Mouse (Mus musculus): ENCODE measurements at regions not wholly inside any gene's neighbourhood (a gene's known extent, or its start where the extent isn't known, plus 50 kb on each side); places are given as distances from the start of the nearest gene placed in this dataset.

GRCm38 (mm10) chr5:126671156-126671555 is 570.5 kb upstream of the Tmem132c start:
- no peak overlapping the region for H3K4me3 ChIP-seq (replicated peaks)
- no peaks in the 10 kb centered on the region for H3K4me1 ChIP-seq (ENCODE audit: control insufficient read depth)
- TF ChIP-seq TAL1 (IDR thresholded peaks at IDR 0.05; ENCODE audit: low read length) = no peak
- TF ChIP-seq GATA1 (IDR thresholded peaks at IDR 0.05; ENCODE audit: low read length) = no peak
- H3K36me3 ChIP-seq (ENCODE audit: control insufficient read depth) = no peaks in the 10 kb centered on the region
- H3K27me3 ChIP-seq (ENCODE audit: control insufficient read depth) = no peaks in the 10 kb centered on the region
- H3K9me3 ChIP-seq (ENCODE audit: control insufficient read depth, low read length) = peaks cover 14% of the 10 kb centered on the region

GRCm38 (mm10) chr5:126680262-126680661 is 561.3 kb upstream of the Tmem132c start:
- Histone ChIP-seq H3K9me3 (ENCODE audit: control insufficient read depth, low read length) (peaks cover 22% of the 10 kb centered on the region), H3K27me3 (ENCODE audit: control insufficient read depth) (no peaks in the 10 kb centered on the region), H3K36me3 (ENCODE audit: control insufficient read depth) (no peaks in the 10 kb centered on the region), H3K4me3 (replicated peaks) (no peak overlapping the region), H3K4me1 (ENCODE audit: control insufficient read depth) (no peaks in the 10 kb centered on the region)
- TF ChIP-seq TAL1 (IDR thresholded peaks at IDR 0.05; ENCODE audit: low read length) (no peak), GATA1 (IDR thresholded peaks at IDR 0.05; ENCODE audit: low read length) (no peak)

GRCm38 (mm10) chr5:126699314-126699713 is 542.3 kb upstream of the Tmem132c start:
- Histone ChIP-seq H3K4me3 (replicated peaks) (no peak overlapping the region), H3K27me3 (ENCODE audit: control insufficient read depth) (no peaks in the 10 kb centered on the region), H3K9me3 (ENCODE audit: control insufficient read depth, low read length) (peaks cover 53% of the 10 kb centered on the region), H3K36me3 (ENCODE audit: control insufficient read depth) (no peaks in the 10 kb centered on the region), H3K4me1 (ENCODE audit: control insufficient read depth) (no peaks in the 10 kb centered on the region)
- TF ChIP-seq GATA1 (IDR thresholded peaks at IDR 0.05; ENCODE audit: low read length) = no peak
- no peak for TF ChIP-seq TAL1 (IDR thresholded peaks at IDR 0.05; ENCODE audit: low read length)

GRCm38 (mm10) chr5:126703516-126704282 is 537.9 kb upstream of the Tmem132c start:
- Histone ChIP-seq H3K4me3 (replicated peaks) (no peak overlapping the region), H3K27me3 (ENCODE audit: control insufficient read depth) (no peaks in the 10 kb centered on the region), H3K36me3 (ENCODE audit: control insufficient read depth) (no peaks in the 10 kb centered on the region), H3K4me1 (ENCODE audit: control insufficient read depth) (no peaks in the 10 kb centered on the region), H3K9me3 (ENCODE audit: control insufficient read depth, low read length) (peaks cover 68% of the 10 kb centered on the region)
- TF ChIP-seq TAL1 (IDR thresholded peaks at IDR 0.05; ENCODE audit: low read length) (no peak), GATA1 (IDR thresholded peaks at IDR 0.05; ENCODE audit: low read length) (no peak)

- Histone ChIP-seq H3K4me3 (replicated peaks) (no peak overlapping the region), H3K36me3 (ENCODE audit: control insufficient read depth) (no peaks in the 10 kb centered on the region), H3K27me3 (ENCODE audit: control insufficient read depth) (no peaks in the 10 kb centered on the region), H3K4me1 (ENCODE audit: control insufficient read depth) (no peaks in the 10 kb centered on the region), H3K9me3 (ENCODE audit: control insufficient read depth, low read length) (peaks cover 71% of the 10 kb centered on the region)
- TF ChIP-seq TAL1 (IDR thresholded peaks at IDR 0.05; ENCODE audit: low read length) = no peak
- TF ChIP-seq GATA1 (IDR thresholded peaks at IDR 0.05; ENCODE audit: low read length) = no peak
Measured at GRCm38 (mm10) chr5:126705871-126706270, 535.7 kb upstream of the Tmem132c start.

- Histone ChIP-seq H3K27me3 (ENCODE audit: control insufficient read depth) (no peaks in the 10 kb centered on the region), H3K9me3 (ENCODE audit: control insufficient read depth, low read length) (peaks cover 70% of the 10 kb centered on the region), H3K4me1 (ENCODE audit: control insufficient read depth) (no peaks in the 10 kb centered on the region), H3K4me3 (replicated peaks) (no peak overlapping the region), H3K36me3 (ENCODE audit: control insufficient read depth) (no peaks in the 10 kb centered on the region)
- no peak for TF ChIP-seq GATA1 (IDR thresholded peaks at IDR 0.05; ENCODE audit: low read length)
- no peak for TF ChIP-seq TAL1 (IDR thresholded peaks at IDR 0.05; ENCODE audit: low read length)
Measured at GRCm38 (mm10) chr5:126706701-126707100, 534.9 kb upstream of the Tmem132c start.

GRCm38 (mm10) chr5:126714672-126715071 is 526.9 kb upstream of the Tmem132c start:
- TF ChIP-seq TAL1 (IDR thresholded peaks at IDR 0.05; ENCODE audit: low read length) (no peak), GATA1 (IDR thresholded peaks at IDR 0.05; ENCODE audit: low read length) (no peak)
- Histone ChIP-seq H3K27me3 (ENCODE audit: control insufficient read depth) (no peaks in the 10 kb centered on the region), H3K4me1 (ENCODE audit: control insufficient read depth) (no peaks in the 10 kb centered on the region), H3K4me3 (replicated peaks) (no peak overlapping the region), H3K36me3 (ENCODE audit: control insufficient read depth) (no peaks in the 10 kb centered on the region), H3K9me3 (ENCODE audit: control insufficient read depth, low read length) (peaks cover 46% of the 10 kb centered on the region)

GRCm38 (mm10) chr5:126718421-126718820 is 523.2 kb upstream of the Tmem132c start:
- H3K4me3 ChIP-seq (replicated peaks) = no peak overlapping the region
- no peak for TF ChIP-seq GATA1 (IDR thresholded peaks at IDR 0.05; ENCODE audit: low read length)
- TF ChIP-seq TAL1 (IDR thresholded peaks at IDR 0.05; ENCODE audit: low read length) = no peak
- H3K27me3 ChIP-seq (ENCODE audit: control insufficient read depth) = no peaks in the 10 kb centered on the region
- peaks cover 53% of the 10 kb centered on the region for H3K9me3 ChIP-seq (ENCODE audit: control insufficient read depth, low read length)
- no peaks in the 10 kb centered on the region for H3K4me1 ChIP-seq (ENCODE audit: control insufficient read depth)
- H3K36me3 ChIP-seq (ENCODE audit: control insufficient read depth) = no peaks in the 10 kb centered on the region

- Histone ChIP-seq H3K4me3 (replicated peaks) (no peak overlapping the region), H3K9me3 (ENCODE audit: control insufficient read depth, low read length) (peaks cover 58% of the 10 kb centered on the region), H3K27me3 (ENCODE audit: control insufficient read depth) (no peaks in the 10 kb centered on the region), H3K4me1 (ENCODE audit: control insufficient read depth) (no peaks in the 10 kb centered on the region), H3K36me3 (ENCODE audit: control insufficient read depth) (no peaks in the 10 kb centered on the region)
- TF ChIP-seq GATA1 (IDR thresholded peaks at IDR 0.05; ENCODE audit: low read length) = no peak
- TF ChIP-seq TAL1 (IDR thresholded peaks at IDR 0.05; ENCODE audit: low read length) = no peak
Measured at GRCm38 (mm10) chr5:126721300-126721699, 520.3 kb upstream of the Tmem132c start.
